24 mouse cellular contexts compared by ENCODE assay signal in the genomic region with DNA sequence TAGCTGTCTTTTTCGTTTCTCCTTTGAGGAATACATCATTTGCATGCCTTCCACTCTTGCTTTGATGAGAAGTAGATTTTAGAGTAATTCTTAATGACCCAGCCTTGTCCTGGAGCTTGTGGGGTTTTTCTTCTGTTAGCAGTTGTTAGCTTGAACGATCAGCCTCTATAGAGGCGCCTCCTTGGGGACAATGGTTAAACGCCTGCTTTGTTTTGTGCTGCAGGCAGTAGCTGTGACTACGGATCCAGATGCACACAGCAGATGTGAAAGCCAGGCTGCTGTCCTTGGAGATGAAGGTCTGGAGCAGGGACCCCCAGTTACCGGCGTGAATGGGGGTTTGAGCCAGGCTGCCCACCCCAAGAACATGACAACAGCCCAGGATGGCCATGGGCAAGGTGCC. TPM values are rescaled to one million over a fixed set of nuclear protein-coding genes. Genes with fewer than 3 reads are reported as not detected.
DNase-seq lines count a peak whose midpoint lies in the region; ATAC-seq and TF ChIP-seq lines count a peak whose summit lies in the region.
"Had no signal": no experiment of that assay in that cellular context is flagged by ENCODE, and none has a peak within 500 bp of the region (broad histone marks: within the 10 kb centered on the region; RNA-seq: fewer than 3 reads in every experiment).

No protein-coding gene starts in this region.

- no peak for TF ChIP-seq CTCF in hindbrain, postnatal 0 days (IDR thresholded peaks at IDR 0.05; ENCODE audit: low read depth)

- no peak overlapping the region for H3K4me2 ChIP-seq in midbrain, embryonic 13.5 days (replicated peaks)
- no peak overlapping the region for H3K4me2 ChIP-seq in forebrain, embryonic 11.5 days (ENCODE audit: low read depth, low read length, severe bottlenecking)
- no peak overlapping the region for H3K4me2 ChIP-seq in hindbrain, postnatal 0 days (ENCODE audit: low read depth, low read length)
- H3K4me2 ChIP-seq: embryonic facial prominence, embryonic 12.5 days; kidney, embryonic 15.5 days; liver, embryonic 13.5 days; lung, embryonic 14.5 days; neural tube, embryonic 13.5 days; stomach, embryonic 15.5 days had no signal

- peak; percentile 26 for DNase-seq in embryo, embryonic 11 days
- no peak for DNase-seq in embryo, embryonic 9.5 days (ENCODE audit: extremely low spot score)
- DNase-seq in midbrain, embryonic 10.5 days (ENCODE audit: low spot score) = no peak
- no peak for DNase-seq in forebrain, embryonic 11.5 days (ENCODE audit: low spot score)
- DNase-seq in hindbrain, postnatal 0 days (ENCODE audit: low spot score) = peak; percentile 52
- DNase-seq in kidney, postnatal 4 days = no peak
- DNase-seq in cerebellum, adult 18-20 months = no peak
- DNase-seq: cerebellum, postnatal 25 days; gastrocnemius, postnatal 36 days; heart, adult 2 months; kidney, adult 11 months; kidney, postnatal 36 days; layer of hippocampus, adult 9-11 months; liver, embryonic 13.5 days; lung, embryonic 14.5 days; lung, postnatal 36 days; thymus, postnatal 25 days had no signal

- H3K27me3 ChIP-seq in midbrain, embryonic 10.5 days (ENCODE audit: low read depth, poor library complexity, severe bottlenecking) = no peaks in the 10 kb centered on the region
- H3K27me3 ChIP-seq in midbrain, embryonic 13.5 days = no peaks in the 10 kb centered on the region
- no peaks in the 10 kb centered on the region for H3K27me3 ChIP-seq in forebrain, embryonic 11.5 days (ENCODE audit: control insufficient read depth, insufficient read depth, low read length)
- H3K27me3 ChIP-seq in hindbrain, postnatal 0 days (ENCODE audit: insufficient read depth, low read length) = no peaks in the 10 kb centered on the region
- H3K27me3 ChIP-seq: embryonic facial prominence, embryonic 12.5 days; kidney, embryonic 15.5 days; liver, embryonic 13.5 days; neural tube, embryonic 13.5 days; stomach, embryonic 15.5 days had no signal

- ATAC-seq in midbrain, embryonic 13.5 days = no peak
- ATAC-seq in forebrain, embryonic 11.5 days (replicated peaks; ENCODE audit: low FRiP score) = no peak
- no peak for ATAC-seq in hindbrain, postnatal 0 days

- H3K4me3 ChIP-seq in midbrain, embryonic 10.5 days = no peak overlapping the region
- no peak overlapping the region for H3K4me3 ChIP-seq in midbrain, embryonic 13.5 days (replicated peaks)
- H3K4me3 ChIP-seq in forebrain, embryonic 11.5 days (ENCODE audit: low read depth, low read length) = no peak overlapping the region
- no peak overlapping the region for H3K4me3 ChIP-seq in hindbrain, postnatal 0 days (ENCODE audit: low read length)
- H3K4me3 ChIP-seq: embryonic facial prominence, embryonic 12.5 days; heart, adult 2 months; kidney, embryonic 15.5 days; left cerebral cortex, adult 2 months; liver, embryonic 13.5 days; megakaryocyte, embryonic 14.5 days; neural tube, embryonic 13.5 days; stomach, embryonic 15.5 days had no signal

- H3K27ac ChIP-seq in midbrain, embryonic 10.5 days (replicated peaks) = peak overlapping the region; percentile 50
- H3K27ac ChIP-seq in midbrain, embryonic 13.5 days = no peak overlapping the region
- peak overlapping the region; percentile 54; the same call in 1 of the 2 replicates for H3K27ac ChIP-seq in forebrain, embryonic 11.5 days (ENCODE audit: low read depth, low read length)
- H3K27ac ChIP-seq in hindbrain, postnatal 0 days = no peak overlapping the region
- H3K27ac ChIP-seq: embryonic facial prominence, embryonic 12.5 days; heart, adult 2 months; kidney, embryonic 15.5 days; left cerebral cortex, adult 2 months; liver, embryonic 13.5 days; neural tube, embryonic 13.5 days; stomach, embryonic 15.5 days had no signal

- H3K4me1 ChIP-seq in midbrain, embryonic 10.5 days = peaks cover 69% of the 10 kb centered on the region
- peaks cover 75% of the 10 kb centered on the region for H3K4me1 ChIP-seq in midbrain, embryonic 13.5 days (replicated peaks)
- peaks cover 36% of the 10 kb centered on the region; the same call in 1 of the 2 replicates for H3K4me1 ChIP-seq in forebrain, embryonic 11.5 days (replicated peaks; ENCODE audit: control insufficient read depth, insufficient read depth, low read length)
- H3K4me1 ChIP-seq in hindbrain, postnatal 0 days (ENCODE audit: insufficient read depth, low read length) = 0 out of 2 replicates have a peak, but pooled peaks cover 14% of the 10 kb centered on the region
- H3K4me1 ChIP-seq: embryonic facial prominence, embryonic 12.5 days had no signal

- no peaks in the 10 kb centered on the region for H3K9me3 ChIP-seq in midbrain, embryonic 10.5 days (replicated peaks)
- no peaks in the 10 kb centered on the region for H3K9me3 ChIP-seq in midbrain, embryonic 13.5 days
- no peaks in the 10 kb centered on the region for H3K9me3 ChIP-seq in forebrain, embryonic 11.5 days (ENCODE audit: control insufficient read depth, low read length)
- H3K9me3 ChIP-seq in hindbrain, postnatal 0 days (ENCODE audit: low read length) = no peaks in the 10 kb centered on the region
- H3K9me3 ChIP-seq: embryonic facial prominence, embryonic 12.5 days; kidney, embryonic 15.5 days; liver, embryonic 13.5 days; megakaryocyte, embryonic 14.5 days; neural tube, embryonic 13.5 days; stomach, embryonic 15.5 days had no signal

- 35% methylated on average over 7 of the region's 7 CpGs for WGBS in midbrain, embryonic 10.5 days
- WGBS in midbrain, embryonic 13.5 days = 20% methylated on average over 7 of the region's 7 CpGs
- WGBS in forebrain, embryonic 11.5 days = 33% methylated on average over 7 of the region's 7 CpGs
- 30% methylated on average over 7 of the region's 7 CpGs for WGBS in hindbrain, postnatal 0 days

- no peak overlapping the region for H3K9ac ChIP-seq in midbrain, embryonic 13.5 days (replicated peaks)
- H3K9ac ChIP-seq in forebrain, embryonic 11.5 days (ENCODE audit: low read length) = peak overlapping the region; percentile 3; the same call in 1 of the 2 replicates
- no peak overlapping the region for H3K9ac ChIP-seq in hindbrain, postnatal 0 days (replicated peaks; ENCODE audit: low read length)
- H3K9ac ChIP-seq: embryonic facial prominence, embryonic 12.5 days; kidney, embryonic 15.5 days; liver, embryonic 13.5 days; lung, embryonic 14.5 days; neural tube, embryonic 13.5 days; stomach, embryonic 15.5 days had no signal

- H3K36me3 ChIP-seq in midbrain, embryonic 10.5 days = peaks cover 53% of the 10 kb centered on the region
- H3K36me3 ChIP-seq in midbrain, embryonic 13.5 days = 0 out of 2 replicates have a peak, but pooled peaks cover 4% of the 10 kb centered on the region
- H3K36me3 ChIP-seq in forebrain, embryonic 11.5 days (ENCODE audit: control insufficient read depth, insufficient read depth, low read length) = no peaks in the 10 kb centered on the region; the same call in 1 of the 2 replicates
- H3K36me3 ChIP-seq in hindbrain, postnatal 0 days (ENCODE audit: insufficient read depth, low read length) = no peaks in the 10 kb centered on the region
- H3K36me3 ChIP-seq: embryonic facial prominence, embryonic 12.5 days; neural tube, embryonic 13.5 days; stomach, embryonic 15.5 days had no signal

RNA-seq across cellular contexts. Expression of a gene that starts 56.8 kb away (rescaled TPM):
- polyA plus RNA-seq in midbrain, embryonic 10.5 days (2016; fragmentation: Nextera tagmentation; extraction: Ambion mirVana) = 67.9 and 70.0 TPM in 2 replicates
- 41.3 and 47.4 TPM in 2 replicates for polyA plus RNA-seq in midbrain, embryonic 13.5 days (2015; fragmentation: Nextera tagmentation; extraction: Ambion mirVana)
- polyA plus RNA-seq in forebrain, embryonic 11.5 days (2014; fragmentation: Nextera tagmentation; extraction: Ambion mirVana) = 136 and 137 TPM in 2 replicates
- 34.1 and 39.8 TPM in 2 replicates for total RNA-seq in hindbrain, postnatal 0 days (2014; rRNA removed)
- polyA plus RNA-seq in hindbrain, postnatal 0 days (2015; fragmentation: Nextera tagmentation; extraction: Ambion mirVana) = 16.5 and 17.0 TPM in 2 replicates

Comparison
In these comparisons a context has a peak if more than half of its experiments do, and no peak if none do; other contexts are left out.
1. DNase-seq: peak in embryo, embryonic 11 days (single experiment) and hindbrain, postnatal 0 days (single experiment); none in embryo, embryonic 9.5 days (single experiment), midbrain, embryonic 10.5 days (single experiment), forebrain, embryonic 11.5 days (single experiment), kidney, postnatal 4 days (0 of 2) and cerebellum, adult 18-20 months (0 of 2).
2. H3K27ac ChIP-seq: peak in midbrain, embryonic 10.5 days (single experiment) and forebrain, embryonic 11.5 days (single experiment); none in midbrain, embryonic 13.5 days (single experiment) and hindbrain, postnatal 0 days (single experiment).